Mouse (Mus musculus) layer of hippocampus, postnatal 10 days (tissue): ENCODE data around the gene En1. TPM values are rescaled to one million over a fixed set of nuclear protein-coding genes. Genes with fewer than 3 reads are reported as not detected.

Source experiments
- DNase-seq, 2 experiments: peaks; one replicate each; pipeline ENCODE4 v3.0.0; 2021; ENCODE audit warnings: low spot score in 2 of 2
- total RNA-seq, 2 experiments: library from RNA; stranded (reverse); gene quantifications; 2 replicates each; pipeline ENCODE4 v1.2.3; 2021

Gene En1
- total RNA-seq, 2 experiments from 2014 or later: 0.11 to 0.30 TPM

DNA sequence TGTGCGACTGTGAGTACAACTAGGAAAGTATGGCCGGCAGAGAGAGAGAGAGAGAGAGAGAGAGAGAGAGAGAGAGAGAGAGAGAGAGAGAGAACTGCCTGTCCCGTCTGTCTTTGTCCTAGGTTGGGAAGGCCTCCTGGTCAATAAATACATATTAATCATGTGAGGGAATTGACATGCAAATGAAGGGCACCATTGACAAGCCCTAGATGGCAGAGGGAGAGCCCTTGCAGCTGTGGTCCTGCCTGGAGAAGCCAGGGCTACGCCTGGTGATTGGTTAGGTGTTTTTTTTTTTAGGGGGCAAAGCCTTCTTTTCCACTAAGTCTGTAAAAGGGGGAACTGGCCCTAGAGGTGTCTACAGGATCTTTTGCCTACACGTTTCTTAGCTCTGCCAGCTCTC is 19.2 kb downstream of the En1 start:
- DNase-seq: no peak

DNA sequence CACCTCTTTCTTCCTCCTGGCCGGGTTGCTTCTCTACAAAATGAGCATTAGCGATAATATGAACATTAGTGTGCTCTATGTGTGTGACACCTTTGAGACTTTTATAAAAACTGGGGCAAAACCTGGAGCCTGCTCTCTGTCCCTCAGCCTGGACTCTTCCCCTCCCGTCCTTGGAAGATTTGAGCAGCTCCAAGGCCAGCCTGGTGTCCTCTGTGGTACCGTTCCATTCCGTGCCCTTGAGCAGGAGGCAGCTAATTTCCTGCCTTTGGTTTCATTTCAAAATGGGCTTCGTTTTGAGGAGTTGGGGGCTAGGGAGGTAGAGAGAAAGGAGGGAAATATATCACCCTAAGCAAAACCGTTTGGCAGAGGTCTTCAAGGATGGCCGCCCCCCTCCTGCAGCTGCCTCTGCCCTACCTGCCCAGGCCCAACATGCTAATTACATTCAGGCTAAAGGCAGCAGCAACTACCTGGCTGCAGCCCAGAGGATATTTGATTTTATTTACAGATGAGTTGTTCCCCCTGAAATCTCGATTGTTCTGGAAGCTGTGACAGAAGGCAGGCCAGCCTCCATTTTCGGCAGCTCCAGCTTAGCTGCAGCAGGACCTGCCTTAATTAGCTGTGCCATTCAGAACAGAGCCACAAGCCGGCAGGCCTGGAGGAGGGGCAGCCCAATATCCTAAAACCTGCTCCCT is 24.9 kb downstream of the En1 start:
- no peak for DNase-seq

DNA sequence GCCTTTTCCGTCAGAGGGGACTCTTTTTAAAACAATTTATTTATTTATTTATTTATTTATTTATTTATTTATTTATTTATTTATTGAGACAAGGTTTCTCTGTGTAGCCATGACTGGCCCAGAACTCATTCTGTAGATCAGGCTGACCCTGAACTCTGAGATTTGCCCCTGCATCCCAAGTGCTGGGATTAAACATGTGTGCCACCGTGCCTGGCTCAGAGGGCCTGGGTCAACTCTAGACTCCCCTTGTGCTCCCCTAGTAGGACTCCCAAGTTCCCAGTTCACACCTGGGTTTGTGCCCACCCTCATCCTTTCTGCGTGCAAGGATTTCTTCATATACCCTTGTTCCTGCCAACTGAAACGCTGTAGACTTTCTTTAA is 25.4 kb downstream of the En1 start:
- DNase-seq: no peak

DNA sequence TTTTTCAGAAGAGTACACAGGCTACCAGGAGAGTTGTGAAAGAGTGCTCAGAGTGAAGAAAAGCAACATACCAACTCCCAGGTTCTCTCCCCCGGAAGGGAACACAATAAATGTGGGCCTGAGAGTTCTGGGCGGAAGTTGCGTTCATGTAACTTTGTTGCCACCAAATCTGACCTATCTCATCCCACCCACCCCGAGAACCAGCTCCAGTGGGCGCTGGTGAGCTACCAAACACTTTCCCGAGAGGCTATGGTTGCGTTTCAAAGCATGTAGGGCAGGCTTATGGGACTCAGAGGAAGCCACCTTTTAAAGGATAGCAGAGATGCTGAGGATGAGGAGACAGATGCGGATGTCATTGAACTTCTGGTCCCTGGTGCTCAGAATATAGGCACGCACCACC is 26.6 kb downstream of the En1 start:
- DNase-seq: no peak

DNA sequence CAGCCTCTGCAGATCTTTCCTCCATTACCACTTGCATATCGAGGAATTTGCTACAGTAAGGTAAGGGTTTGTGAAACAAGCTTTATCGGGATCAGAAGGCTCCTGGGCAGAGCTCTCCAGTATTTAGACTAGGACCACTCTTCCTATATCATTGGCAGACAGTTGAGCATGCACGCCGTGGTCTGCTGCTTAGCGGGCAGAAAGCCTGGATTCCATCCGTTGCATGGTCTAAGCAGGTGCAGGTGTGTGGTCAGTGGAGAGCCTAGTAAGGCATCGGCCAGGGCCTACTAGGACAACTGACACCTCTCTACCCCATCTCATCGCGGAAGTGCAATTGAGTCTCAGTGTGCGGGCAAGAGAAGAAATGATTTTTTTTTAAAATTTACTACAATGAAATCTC is 41.2 kb downstream of the En1 start:
- DNase-seq: no peak

DNA sequence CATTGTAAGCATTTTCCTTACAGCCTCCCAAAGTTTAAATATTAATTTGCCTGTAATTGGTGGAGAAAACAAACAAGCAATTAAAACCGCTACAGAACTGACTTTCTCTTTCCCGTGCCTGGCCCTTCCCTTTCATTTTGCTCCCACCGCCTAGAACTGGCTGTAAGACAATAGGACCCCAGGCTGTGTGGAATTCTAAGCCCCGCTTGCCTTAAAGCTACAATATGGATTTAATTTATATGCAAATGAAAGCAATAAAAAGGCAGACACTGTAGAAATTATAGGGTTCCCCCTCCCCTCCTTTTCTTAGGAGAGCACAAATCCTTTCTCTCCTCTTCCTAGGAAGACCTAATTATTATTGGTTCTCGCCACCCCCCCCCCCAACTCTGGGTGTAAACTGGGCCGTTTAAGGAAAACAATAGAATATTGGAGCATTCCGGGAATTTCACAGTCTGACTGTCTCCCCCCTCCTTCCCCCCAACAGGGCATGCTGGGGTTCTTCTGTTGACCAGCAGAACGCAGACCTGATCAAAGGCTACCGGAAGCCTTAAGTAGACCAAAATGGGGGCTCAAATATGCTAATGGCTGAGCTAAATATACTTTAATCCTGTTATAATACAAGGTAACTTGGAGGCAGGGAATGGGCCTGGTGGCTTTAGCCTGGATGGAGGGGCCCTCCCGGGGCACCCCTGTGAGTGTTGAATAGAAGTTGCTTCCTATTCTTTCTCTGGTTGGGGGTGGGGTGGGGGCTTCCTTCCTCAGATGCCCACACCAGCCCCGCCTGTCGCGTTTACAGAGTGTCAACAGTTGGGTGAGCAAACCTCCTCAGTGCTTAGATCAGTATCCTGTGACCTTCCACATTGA is 41.9 kb downstream of the En1 start:
- no peak for DNase-seq

DNA sequence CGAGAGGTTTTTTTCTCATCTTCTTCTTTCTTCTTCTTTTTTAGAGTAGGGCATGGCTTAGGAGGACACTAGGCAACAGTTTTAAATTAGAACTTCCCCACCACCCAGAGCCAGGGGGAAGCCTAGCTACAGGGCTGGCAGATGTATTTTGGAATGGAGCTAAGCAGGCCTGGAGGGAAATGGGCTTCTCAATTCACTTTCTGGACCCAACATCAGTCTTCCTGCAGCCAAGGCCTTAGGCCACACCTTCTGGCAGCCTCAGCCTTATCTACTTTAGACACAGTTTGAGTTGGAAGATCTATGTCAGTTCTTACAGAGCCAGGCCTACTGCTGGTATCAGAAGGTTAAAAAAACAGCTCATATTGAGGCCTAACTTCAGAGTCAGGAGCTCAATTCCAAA is 42.5 kb downstream of the En1 start:
- DNase-seq: no peak

DNA sequence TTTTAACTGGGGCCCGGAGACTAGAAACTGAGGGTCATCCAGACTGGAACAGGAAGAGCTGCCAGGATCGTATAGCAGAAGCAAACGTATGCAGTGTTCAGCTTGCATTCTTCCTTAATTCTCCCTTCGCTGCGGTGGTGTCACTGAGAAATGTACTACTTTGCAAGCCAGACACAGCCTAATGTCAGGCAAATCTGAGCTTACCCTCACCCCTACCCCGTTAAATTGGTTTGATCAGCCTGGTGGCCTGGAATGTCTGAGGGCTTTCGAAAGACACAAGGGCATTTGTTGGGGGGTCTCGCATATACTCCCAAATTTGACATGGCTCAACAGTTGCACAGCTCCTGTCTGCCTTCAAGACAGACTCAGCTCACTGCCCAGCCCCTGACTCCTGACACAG is 47.9 kb downstream of the En1 start:
- DNase-seq: no peak

DNA sequence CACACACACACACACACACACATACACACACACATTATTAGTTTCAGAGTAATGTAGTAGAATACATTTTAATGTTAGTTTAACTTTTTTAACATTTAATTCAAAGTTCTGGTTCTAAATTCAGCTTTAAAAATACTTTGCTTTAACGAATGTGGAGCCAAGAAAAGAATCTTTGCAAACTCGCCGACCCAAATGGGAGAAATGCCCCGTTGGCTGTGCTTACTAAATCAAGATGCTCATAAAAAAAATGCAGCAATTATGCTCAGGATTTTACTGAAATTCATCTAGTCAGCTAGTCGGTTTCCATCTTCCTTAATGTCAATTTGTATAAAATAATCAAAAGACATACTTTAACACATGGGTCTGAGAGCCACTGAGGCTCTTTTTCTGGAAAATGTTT is 49.8 kb downstream of the En1 start:
- DNase-seq: no peak

DNA sequence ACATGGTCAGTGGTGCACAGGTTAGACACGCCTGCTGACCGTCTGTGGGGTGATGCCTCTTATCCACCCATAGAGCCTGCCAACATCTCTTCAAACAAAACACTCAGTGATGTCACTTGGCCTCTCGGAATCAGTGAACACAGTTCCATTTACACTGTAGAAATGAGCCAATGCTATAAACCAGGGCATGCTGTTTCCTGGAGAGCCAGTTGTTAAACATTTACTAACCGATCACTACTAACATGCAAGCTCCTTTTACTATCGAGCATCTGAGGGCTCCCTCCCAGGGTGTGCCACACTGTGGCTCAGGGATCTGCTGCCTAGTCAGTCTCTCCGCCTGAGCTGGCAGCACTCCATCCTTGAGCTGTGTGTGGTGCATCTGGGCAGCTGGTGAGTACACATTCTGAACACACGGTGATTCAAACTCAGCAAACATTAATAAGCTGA is 52.8 kb downstream of the En1 start:
- DNase-seq: peak; percentile 54 to 55

Other genes starting within 250 kb of the En1 start
- gene Marco, start 97.4 kb upstream of the En1 start, total RNA-seq: not detected